Mouse (Mus musculus) spleen, adult 2 months (tissue): ENCODE measurements around the gene Zeb2.

Experiments used
- CTCF ChIP-seq: fragments of 200-500 bp; IDR thresholded peaks from 2 replicates; pipeline ENCODE4 v1.5.1; 2011; ENCODE audit warnings: mild to moderate bottlenecking, inconsistent platforms; ENCODE audit not compliant: insufficient read depth, insufficient read length, insufficient replicate concordance; ENCODE audit errors: extremely low read depth
- POLR2A ChIP-seq: fragments of 200-500 bp; IDR thresholded peaks from 2 replicates; pipeline ENCODE4 v1.6.1; 2011; ENCODE audit warnings: low read depth, low read length, inconsistent platforms

DNA sequence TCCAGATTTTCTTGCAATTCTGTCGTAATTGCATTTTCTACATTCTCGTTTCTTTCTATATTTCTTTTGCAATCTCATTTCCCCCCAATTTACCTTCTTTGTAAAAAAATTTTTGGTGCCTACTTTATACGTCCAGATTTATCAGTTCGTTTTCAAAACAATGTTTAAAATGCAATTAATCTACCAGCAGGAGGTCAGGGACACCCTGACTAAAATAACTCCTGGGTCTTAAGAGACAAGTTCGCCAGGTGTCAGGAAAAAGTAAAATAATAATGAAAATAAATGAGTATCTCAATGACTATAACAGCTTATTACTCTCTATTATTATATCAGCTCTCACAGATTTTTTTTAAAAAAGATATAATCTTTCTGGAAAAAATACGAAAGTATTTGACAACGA lies 397 bp upstream of the Zeb2 start:
- TF ChIP-seq POLR2A (no peak), CTCF (no peak)
